Mouse (Mus musculus): ENCODE results near the gene Arhgef28. TPM values are rescaled to one million over a fixed set of nuclear protein-coding genes. Genes with fewer than 3 reads are reported as not detected.

Gene Arhgef28
- polyA plus RNA-seq, 1 experiment from 2014 or later = 0.74 TPM

- Histone ChIP-seq H3K9ac (replicated peaks) (no peak overlapping the region), H3K4me1 (ENCODE audit: insufficient read depth) (peaks cover 4% of the 10 kb centered on the region), H3K27me3 (ENCODE audit: insufficient read depth, low read length) (peaks cover 26% of the 10 kb centered on the region), H3K4me3 (ENCODE audit: low read depth, low read length) (no peak overlapping the region), H3K4me2 (ENCODE audit: low read depth, low read length) (no peak overlapping the region), H3K36me3 (replicated peaks; ENCODE audit: insufficient read depth, low read length) (no peaks in the 10 kb centered on the region), H3K9me3 (ENCODE audit: low read length) (no peaks in the 10 kb centered on the region), H3K27ac (ENCODE audit: low read depth) (no peak overlapping the region)
- ATAC-seq (no peak), DNase-seq (no peak)
- WGBS (ENCODE audit: insufficient replicate concordance) = 42% methylated on average over 9 of the region's 9 CpGs
- no peak for TF ChIP-seq EP300 (IDR thresholded peaks at IDR 0.05; ENCODE audit: low read depth)
- peak; percentile 21; the same call in 1 of the 2 replicates for TF ChIP-seq CTCF (IDR thresholded peaks at IDR 0.05; ENCODE audit: low read depth)
Measured at GRCm38 (mm10) chr13:98208842-98209241, 2.6 kb upstream of the Arhgef28 start.

DNA sequence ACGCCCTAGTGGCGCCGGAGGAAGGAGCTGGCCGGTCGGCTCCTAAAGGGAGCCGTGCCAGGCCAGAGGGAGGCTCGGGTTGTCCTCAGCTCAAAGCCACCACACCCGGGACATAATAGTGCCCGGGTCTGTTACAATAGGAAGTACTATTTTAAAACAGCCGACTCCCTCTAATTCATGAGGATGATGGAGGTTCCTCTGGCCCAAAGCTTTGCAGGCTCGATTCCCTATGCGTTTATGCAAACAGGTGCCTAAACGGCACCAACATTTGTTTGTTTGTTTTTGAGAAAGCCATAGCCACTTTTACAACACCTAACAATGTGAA is 269 bp upstream of the Arhgef28 start:
- DNase-seq = no peak
- no peaks in the 10 kb centered on the region for H3K36me3 ChIP-seq (replicated peaks; ENCODE audit: insufficient read depth, low read length)
- peak overlapping the region; percentile 57 for H3K4me3 ChIP-seq (ENCODE audit: low read depth, low read length)
- peak overlapping the region; percentile 94 for H3K4me2 ChIP-seq (ENCODE audit: low read depth, low read length)
- WGBS (ENCODE audit: insufficient replicate concordance) = 4% methylated on average over 12 of the region's 13 CpGs
- H3K27me3 ChIP-seq (ENCODE audit: insufficient read depth, low read length) = peaks cover 26% of the 10 kb centered on the region
- no peak for TF ChIP-seq CTCF (IDR thresholded peaks at IDR 0.05; ENCODE audit: low read depth)
- no peak for TF ChIP-seq EP300 (IDR thresholded peaks at IDR 0.05; ENCODE audit: low read depth)
- no peak for ATAC-seq
- 0 out of 2 replicates have a peak, but pooled peaks cover 3% of the 10 kb centered on the region for H3K9me3 ChIP-seq (ENCODE audit: low read length)
- no peak overlapping the region for H3K27ac ChIP-seq (ENCODE audit: low read depth)
- peak overlapping the region; percentile 38 for H3K9ac ChIP-seq (replicated peaks)
- H3K4me1 ChIP-seq (ENCODE audit: insufficient read depth) = peaks cover 4% of the 10 kb centered on the region

- ATAC-seq = no peak
- H3K4me2 ChIP-seq (ENCODE audit: low read depth, low read length) = no peak overlapping the region
- H3K4me3 ChIP-seq (ENCODE audit: low read depth, low read length) = no peak overlapping the region
Measured at GRCm38 (mm10) chr13:98205111-98205510, 1.1 kb downstream of the Arhgef28 start.

DNA sequence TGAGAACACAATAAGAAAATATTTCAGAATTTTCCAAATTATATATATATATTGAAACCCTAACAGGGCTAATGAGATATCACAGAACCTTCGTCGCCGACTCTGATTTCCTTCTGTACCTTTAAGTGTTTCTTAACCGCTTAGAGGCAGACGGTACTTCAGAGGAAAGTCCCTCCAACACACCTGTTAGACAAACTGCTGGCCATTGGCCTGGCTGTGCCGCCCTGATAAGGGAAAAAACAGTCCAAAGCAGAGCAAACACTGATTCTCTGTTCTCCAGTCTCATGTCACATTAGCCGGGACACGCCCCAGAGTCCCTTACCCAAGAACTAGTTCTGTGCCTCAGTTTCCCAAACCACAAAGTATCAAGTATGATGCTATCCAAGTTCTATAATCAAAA is 1.9 kb downstream of the Arhgef28 start:
- 70% methylated on average over 8 of the region's 8 CpGs for WGBS (ENCODE audit: insufficient replicate concordance)
- Histone ChIP-seq H3K4me2 (ENCODE audit: low read depth, low read length) (no peak overlapping the region), H3K9ac (replicated peaks) (no peak overlapping the region), H3K4me1 (ENCODE audit: insufficient read depth) (peaks cover 4% of the 10 kb centered on the region), H3K27me3 (ENCODE audit: insufficient read depth, low read length) (peaks cover 26% of the 10 kb centered on the region), H3K36me3 (replicated peaks; ENCODE audit: insufficient read depth, low read length) (no peaks in the 10 kb centered on the region), H3K4me3 (ENCODE audit: low read depth, low read length) (no peak overlapping the region), H3K27ac (ENCODE audit: low read depth) (no peak overlapping the region), H3K9me3 (ENCODE audit: low read length) (0 out of 2 replicates have a peak, but pooled peaks cover 3% of the 10 kb centered on the region)
- no peak for ATAC-seq
- no peak for DNase-seq
- TF ChIP-seq EP300 (IDR thresholded peaks at IDR 0.05; ENCODE audit: low read depth) (no peak), CTCF (IDR thresholded peaks at IDR 0.05; ENCODE audit: low read depth) (no peak)

More at GRCm38 (mm10) chr13:98205111-98205510, 1.1 kb downstream of the Arhgef28 start:
- DNase-seq = no peak
- Histone ChIP-seq H3K4me1 (ENCODE audit: insufficient read depth) (peaks cover 4% of the 10 kb centered on the region), H3K9me3 (ENCODE audit: low read length) (0 out of 2 replicates have a peak, but pooled peaks cover 3% of the 10 kb centered on the region), H3K36me3 (replicated peaks; ENCODE audit: insufficient read depth, low read length) (no peaks in the 10 kb centered on the region), H3K27ac (ENCODE audit: low read depth) (no peak overlapping the region), H3K27me3 (ENCODE audit: insufficient read depth, low read length) (peaks cover 26% of the 10 kb centered on the region), H3K9ac (replicated peaks) (no peak overlapping the region)
- 50% methylated on average over 8 of the region's 8 CpGs for WGBS (ENCODE audit: insufficient replicate concordance)
- TF ChIP-seq EP300 (IDR thresholded peaks at IDR 0.05; ENCODE audit: low read depth) (no peak), CTCF (IDR thresholded peaks at IDR 0.05; ENCODE audit: low read depth) (no peak)

DNA sequence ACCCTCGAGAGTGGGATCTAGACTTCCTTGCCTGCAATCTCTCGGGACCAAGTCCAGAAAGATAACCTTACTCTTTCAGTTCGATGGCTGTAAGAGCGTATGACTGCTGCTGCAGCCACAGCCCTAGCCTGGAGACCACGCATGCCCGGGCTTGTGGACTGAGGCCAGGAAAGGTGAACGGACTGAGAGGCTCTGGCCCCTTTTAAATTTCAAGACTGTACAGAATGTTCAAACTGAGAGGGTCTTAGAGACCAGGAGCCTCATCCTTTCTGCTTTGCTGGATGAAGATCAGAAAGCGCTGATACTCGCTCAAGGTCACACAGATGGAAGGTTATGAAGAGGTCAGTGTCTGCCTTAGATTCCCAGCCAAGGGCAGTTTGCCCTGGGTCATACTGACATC is 4.8 kb downstream of the Arhgef28 start:
- DNase-seq = no peak
- TF ChIP-seq CTCF (IDR thresholded peaks at IDR 0.05; ENCODE audit: low read depth) (no peak), EP300 (IDR thresholded peaks at IDR 0.05; ENCODE audit: low read depth) (no peak)
- Histone ChIP-seq H3K9ac (replicated peaks) (no peak overlapping the region), H3K36me3 (replicated peaks; ENCODE audit: insufficient read depth, low read length) (no peaks in the 10 kb centered on the region), H3K9me3 (ENCODE audit: low read length) (0 out of 2 replicates have a peak, but pooled peaks cover 3% of the 10 kb centered on the region), H3K27ac (ENCODE audit: low read depth) (no peak overlapping the region), H3K4me1 (ENCODE audit: insufficient read depth) (peaks cover 4% of the 10 kb centered on the region), H3K4me2 (ENCODE audit: low read depth, low read length) (no peak overlapping the region), H3K27me3 (ENCODE audit: insufficient read depth, low read length) (peaks cover 16% of the 10 kb centered on the region), H3K4me3 (ENCODE audit: low read depth, low read length) (no peak overlapping the region)
- WGBS (ENCODE audit: insufficient replicate concordance) = 49% methylated on average over 9 of the region's 9 CpGs
- no peak for ATAC-seq

- Histone ChIP-seq H3K4me2 (ENCODE audit: low read depth, low read length) (no peak overlapping the region), H3K4me1 (ENCODE audit: insufficient read depth) (no peaks in the 10 kb centered on the region), H3K4me3 (ENCODE audit: low read depth, low read length) (no peak overlapping the region), H3K9me3 (ENCODE audit: low read length) (no peaks in the 10 kb centered on the region), H3K36me3 (replicated peaks; ENCODE audit: insufficient read depth, low read length) (no peaks in the 10 kb centered on the region), H3K9ac (replicated peaks) (no peak overlapping the region), H3K27ac (ENCODE audit: low read depth) (no peak overlapping the region), H3K27me3 (ENCODE audit: insufficient read depth, low read length) (no peaks in the 10 kb centered on the region)
- DNase-seq (no peak), ATAC-seq (no peak)
- 41% methylated on average over 10 of the region's 10 CpGs for WGBS (ENCODE audit: insufficient replicate concordance)
- no peak for TF ChIP-seq CTCF (IDR thresholded peaks at IDR 0.05; ENCODE audit: low read depth)
Measured at GRCm38 (mm10) chr13:98192596-98192995, 13.6 kb downstream of the Arhgef28 start.

GRCm38 (mm10) chr13:98188500-98188899 is 17.7 kb downstream of the Arhgef28 start:
- Histone ChIP-seq H3K4me1 (ENCODE audit: insufficient read depth) (no peaks in the 10 kb centered on the region), H3K27me3 (ENCODE audit: insufficient read depth, low read length) (no peaks in the 10 kb centered on the region), H3K4me2 (ENCODE audit: low read depth, low read length) (no peak overlapping the region), H3K9me3 (ENCODE audit: low read length) (no peaks in the 10 kb centered on the region), H3K27ac (ENCODE audit: low read depth) (no peak overlapping the region), H3K4me3 (ENCODE audit: low read depth, low read length) (no peak overlapping the region), H3K36me3 (replicated peaks; ENCODE audit: insufficient read depth, low read length) (no peaks in the 10 kb centered on the region), H3K9ac (replicated peaks) (no peak overlapping the region)
- DNase-seq (no peak), ATAC-seq (peak; percentile 69)
- 52% methylated on average over 2 of the region's 2 CpGs for WGBS (ENCODE audit: insufficient replicate concordance)
- TF ChIP-seq EP300 (IDR thresholded peaks at IDR 0.05; ENCODE audit: low read depth) (peak; percentile 65; the same call in 1 of the 2 replicates), CTCF (IDR thresholded peaks at IDR 0.05; ENCODE audit: low read depth) (no peak)
